Mouse (Mus musculus): ENCODE results near the gene Serbp1. TPM values are rescaled to one million over a fixed set of nuclear protein-coding genes. Genes with fewer than 3 reads are reported as not detected.

Serbp1 gene
- total RNA-seq, 2 experiments from 2014 or later = 255 to 326 TPM

GRCm38 (mm10) chr6:67292042-67292623 lies 54.2 kb downstream of the Serbp1 start:
- DNase-seq = no peak
- intact Hi-C loops (cut with DNase I) = no loop called here

- intact Hi-C loops (cut with DNase I) = no loop called here
- no peak for DNase-seq
These were observed 58.1 kb downstream of the Serbp1 start for GRCm38 (mm10) chr6:67296126-67296525.

- intact Hi-C loops (cut with DNase I) = no loop called here
- no peak for DNase-seq
These were observed 60.8 kb downstream of the Serbp1 start for GRCm38 (mm10) chr6:67298742-67299141.

- intact Hi-C loops (cut with DNase I) = no loop called here
- DNase-seq = no peak
These were observed 62.3 kb downstream of the Serbp1 start for GRCm38 (mm10) chr6:67300300-67300699.

GRCm38 (mm10) chr6:67300710-67301163 lies 62.8 kb downstream of the Serbp1 start:
- intact Hi-C loops (cut with DNase I) = no loop called here
- DNase-seq = no peak

GRCm38 (mm10) chr6:67301230-67301629 lies 63.3 kb downstream of the Serbp1 start:
- DNase-seq = no peak
- intact Hi-C loops (cut with DNase I) = no loop called here

- intact Hi-C loops (cut with DNase I) = no loop called here
These were observed 64.5 kb downstream of the Serbp1 start for GRCm38 (mm10) chr6:67302471-67302870.

GRCm38 (mm10) chr6:67303210-67303609 lies 65.2 kb downstream of the Serbp1 start:
- no peak for DNase-seq
- intact Hi-C loops (cut with DNase I) = no loop called here

More at GRCm38 (mm10) chr6:67302471-67302870, 64.5 kb downstream of the Serbp1 start:
- no peak for DNase-seq

GRCm38 (mm10) chr6:67308994-67309393 lies 71.0 kb downstream of the Serbp1 start:
- intact Hi-C loops (cut with DNase I) = no loop called here
- no peak for DNase-seq

GRCm38 (mm10) chr6:67309752-67310151 lies 71.8 kb downstream of the Serbp1 start:
- intact Hi-C loops (cut with DNase I) = loop anchor here (10.0 kb wide), 1 partner anchor 345 kb away; no protein-coding TSS in a partner anchor
- DNase-seq = no peak

- intact Hi-C loops (cut with DNase I) = loop anchor here (5.0 to 10.0 kb wide), 2 partner anchors 117 to 350 kb away; no protein-coding TSS in a partner anchor
- DNase-seq = no peak
These were observed 76.7 kb downstream of the Serbp1 start for GRCm38 (mm10) chr6:67314697-67315096.

- intact Hi-C loops (cut with DNase I) = loop anchor here (5.0 to 10.0 kb wide), 2 partner anchors 120 to 352 kb away; no protein-coding TSS in a partner anchor
These were observed 79.1 kb downstream of the Serbp1 start for GRCm38 (mm10) chr6:67317068-67317467.

GRCm38 (mm10) chr6:67317827-67318338 lies 79.9 kb downstream of the Serbp1 start:
- intact Hi-C loops (cut with DNase I) = loop anchor here (2.0 to 10.0 kb wide), 3 partner anchors 121 to 353 kb away; no protein-coding TSS in a partner anchor
- DNase-seq = no peak

More at GRCm38 (mm10) chr6:67317068-67317467, 79.1 kb downstream of the Serbp1 start:
- no peak for DNase-seq

GRCm38 (mm10) chr6:67318451-67318850 lies 80.5 kb downstream of the Serbp1 start:
- intact Hi-C loops (cut with DNase I) = loop anchor here (2.0 to 10.0 kb wide), 3 partner anchors 121 to 354 kb away; no protein-coding TSS in a partner anchor
- DNase-seq = peak; percentile 49 to 60

- no peak for DNase-seq
These were observed 85.8 kb downstream of the Serbp1 start for GRCm38 (mm10) chr6:67323788-67324187.

GRCm38 (mm10) chr6:67337943-67338342 lies 100.0 kb downstream of the Serbp1 start:
- DNase-seq = no peak
- intact Hi-C loops (cut with DNase I) = no loop called here

More at GRCm38 (mm10) chr6:67323788-67324187, 85.8 kb downstream of the Serbp1 start:
- intact Hi-C loops (cut with DNase I) = loop anchor here (10.0 kb wide), 1 partner anchor 279 kb away; no protein-coding TSS in a partner anchor

- intact Hi-C loops (cut with DNase I) = no loop called here
- DNase-seq = no peak
These were observed 101.5 kb downstream of the Serbp1 start for GRCm38 (mm10) chr6:67339494-67339893.

Other genes starting within 250 kb of the Serbp1 start
- gene Gadd45a, start 200.7 kb upstream of the Serbp1 start, total RNA-seq (2021) = 10 to 100 TPM; 39.6 to 48.7 TPM
- not detected for gene Il12rb2, start 138.0 kb downstream of the Serbp1 start, total RNA-seq (2021)

All from gastrocnemius, postnatal 36 days (tissue).